Mouse (Mus musculus): ENCODE data around the gene Ppil2.
A peak's percentile ranks its signal among the peaks of the same experiment; 100 is the strongest.

Ppil2 gene

DNA sequence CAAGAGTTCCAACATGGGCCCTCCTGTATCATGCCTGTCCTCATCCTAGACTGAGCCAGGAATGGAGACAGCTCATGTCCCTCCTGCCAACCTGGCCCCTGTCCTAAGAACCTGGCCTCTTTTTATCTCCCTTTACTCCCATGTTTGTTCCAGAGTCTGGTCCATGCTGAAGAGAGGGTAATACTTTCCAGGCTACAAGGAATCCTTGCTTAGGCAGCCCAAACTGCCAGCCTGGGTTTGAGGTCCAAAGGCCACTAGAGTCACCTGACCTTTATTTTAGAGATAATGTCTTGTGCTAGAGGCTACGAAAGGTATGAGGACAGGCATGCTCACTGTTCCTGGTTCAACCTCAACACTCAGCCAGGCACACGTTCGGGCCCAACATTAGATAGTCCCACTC lies 14.1 kb downstream of the Ppil2 start:
- no peak for DNase-seq

- no peak for DNase-seq
These were observed 22.7 kb downstream of the Ppil2 start for GRCm38 (mm10) chr16:17088346-17088745.

- DNase-seq: no peak
These were observed 24.3 kb downstream of the Ppil2 start for GRCm38 (mm10) chr16:17086669-17087193.

GRCm38 (mm10) chr16:17086241-17086640 lies 24.8 kb downstream of the Ppil2 start:
- DNase-seq: no peak

DNA sequence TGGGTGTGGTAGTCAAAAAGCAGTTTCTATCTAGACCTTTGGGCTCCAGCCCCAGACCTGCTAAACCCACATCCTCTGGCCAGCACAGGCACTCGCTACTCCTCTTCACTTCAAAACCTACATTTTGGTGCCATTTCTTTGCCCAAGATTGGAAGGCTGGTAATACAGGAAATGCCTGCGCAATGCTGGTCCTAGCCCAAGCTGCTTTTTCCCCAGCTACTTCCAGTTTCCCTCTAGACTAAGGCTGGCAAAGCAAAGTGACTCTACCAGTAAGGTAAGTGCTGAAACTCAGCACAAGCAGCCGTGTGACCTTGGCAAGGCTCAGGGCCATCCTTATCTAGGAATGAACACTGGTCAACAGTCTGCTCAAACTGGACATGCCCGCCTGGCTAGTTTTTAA lies 25.4 kb downstream of the Ppil2 start:
- no peak for DNase-seq

- DNase-seq: no peak
These were observed 28.8 kb downstream of the Ppil2 start for GRCm38 (mm10) chr16:17082121-17082792.

GRCm38 (mm10) chr16:17078101-17078500 lies 33.0 kb downstream of the Ppil2 start:
- no peak for DNase-seq

DNA sequence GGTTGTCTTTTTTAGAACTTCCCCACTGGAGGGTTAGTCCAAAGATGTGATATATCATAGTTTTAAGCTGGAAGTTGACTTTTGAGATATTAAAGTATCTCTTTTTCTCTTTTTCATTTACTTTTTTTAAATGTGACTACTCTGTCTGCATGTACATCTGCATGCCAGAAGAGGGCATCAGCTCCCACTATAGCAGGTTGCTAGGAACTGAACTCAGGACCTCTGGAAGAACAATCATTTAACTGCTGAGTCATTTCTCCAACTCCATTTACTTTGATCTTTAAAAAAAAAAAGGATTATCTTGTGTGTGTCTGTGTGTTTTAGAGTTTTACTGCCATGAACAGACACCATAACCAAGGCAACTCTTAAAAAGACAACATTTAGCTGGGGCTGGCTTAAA lies 34.2 kb downstream of the Ppil2 start:
- no peak for DNase-seq

DNA sequence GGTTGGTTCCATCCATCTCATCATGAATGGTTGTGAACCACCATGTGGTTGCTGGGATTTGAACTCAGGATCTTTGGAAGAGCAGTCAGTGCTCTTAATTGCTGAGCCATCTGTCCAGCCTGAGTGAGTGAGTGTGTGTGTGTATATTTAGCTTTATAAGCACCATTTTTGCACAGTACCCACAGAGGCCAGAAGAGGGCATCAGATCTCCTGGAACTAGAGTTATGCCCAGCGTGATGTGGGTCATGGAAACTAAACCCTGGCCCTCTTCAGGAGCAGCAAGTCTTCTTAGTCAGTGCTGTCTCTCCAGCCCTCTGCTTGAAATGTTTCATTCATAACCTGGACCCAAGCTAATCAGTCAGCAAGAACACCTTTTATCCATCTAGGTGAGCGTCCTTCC lies 34.8 kb downstream of the Ppil2 start:
- DNase-seq: no peak

- DNase-seq: no peak
These were observed 38.1 kb downstream of the Ppil2 start for GRCm38 (mm10) chr16:17073000-17073399.

GRCm38 (mm10) chr16:17070716-17071115 lies 40.3 kb downstream of the Ppil2 start:
- no peak for DNase-seq

GRCm38 (mm10) chr16:17069511-17070443 lies 41.3 kb downstream of the Ppil2 start, which contains the start of gene Ypel1:
Gene Ypel1 (plus strand): TSS chr16:17069696.
- DNase-seq: peak; percentile 73 to 83

DNA sequence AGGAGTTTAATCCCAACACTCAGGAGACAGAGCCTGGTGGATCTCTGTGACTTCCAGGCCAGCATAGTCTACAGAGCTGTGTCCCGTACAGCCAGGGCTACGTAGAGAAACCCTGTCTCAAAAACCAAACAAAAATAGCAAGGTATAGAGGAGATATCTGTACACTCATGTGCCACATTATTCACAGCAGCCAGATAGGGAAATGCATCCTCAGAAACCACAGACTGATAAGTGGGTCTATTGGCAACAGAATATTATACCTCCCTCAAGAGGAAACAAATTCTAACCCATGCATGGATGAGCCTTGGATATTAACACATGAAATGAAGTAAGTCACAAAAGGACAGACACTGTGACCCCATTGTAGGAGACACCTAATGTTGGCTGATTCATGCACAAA lies 43.5 kb downstream of the Ppil2 start:
- DNase-seq: no peak

- DNase-seq: no peak
These were observed 48.7 kb downstream of the Ppil2 start for GRCm38 (mm10) chr16:17062338-17062737.

DNA sequence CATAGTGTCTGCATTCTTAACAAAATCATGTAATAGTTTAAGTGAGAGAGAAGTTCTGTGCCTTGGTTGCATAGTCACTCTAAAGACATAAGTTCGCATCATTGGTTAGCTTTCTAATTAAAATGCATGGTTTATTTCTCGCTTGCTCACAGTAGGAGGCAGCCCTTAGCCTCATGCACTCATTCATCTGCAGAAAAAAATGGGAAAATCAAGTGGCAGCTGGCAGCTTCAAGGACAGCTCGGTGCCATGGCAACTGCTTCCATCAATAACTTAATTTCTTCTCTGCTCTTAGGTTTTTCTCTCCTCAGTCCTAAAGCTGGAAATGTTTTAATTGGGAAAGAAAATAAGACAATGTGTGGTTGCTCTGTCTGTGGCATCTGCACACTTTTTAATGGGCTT lies 55.5 kb downstream of the Ppil2 start:
- DNase-seq: no peak

- no peak for DNase-seq
These were observed 57.2 kb downstream of the Ppil2 start for GRCm38 (mm10) chr16:17053903-17054302.

GRCm38 (mm10) chr16:17052087-17052486 lies 59.0 kb downstream of the Ppil2 start:
- DNase-seq: no peak

DNA sequence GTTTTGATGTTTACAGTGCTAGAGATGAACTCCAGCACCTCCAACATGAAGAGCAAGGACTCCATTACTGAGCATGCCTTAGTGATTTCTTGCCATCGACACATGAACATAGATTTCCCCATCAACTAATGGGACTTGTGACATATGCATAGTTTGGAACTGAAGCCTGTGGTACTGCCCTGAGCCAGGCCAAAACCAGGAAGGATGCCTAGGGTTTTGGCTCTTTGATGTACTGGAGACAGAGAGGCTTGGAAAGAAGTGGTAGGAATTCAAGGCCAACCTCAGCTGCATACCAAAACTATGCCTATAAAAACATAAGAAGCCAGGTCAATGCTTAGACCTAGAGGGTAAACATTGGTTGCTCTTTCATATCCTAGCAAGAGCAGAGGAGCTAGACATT lies 61.2 kb downstream of the Ppil2 start:
- DNase-seq: no peak

DNA sequence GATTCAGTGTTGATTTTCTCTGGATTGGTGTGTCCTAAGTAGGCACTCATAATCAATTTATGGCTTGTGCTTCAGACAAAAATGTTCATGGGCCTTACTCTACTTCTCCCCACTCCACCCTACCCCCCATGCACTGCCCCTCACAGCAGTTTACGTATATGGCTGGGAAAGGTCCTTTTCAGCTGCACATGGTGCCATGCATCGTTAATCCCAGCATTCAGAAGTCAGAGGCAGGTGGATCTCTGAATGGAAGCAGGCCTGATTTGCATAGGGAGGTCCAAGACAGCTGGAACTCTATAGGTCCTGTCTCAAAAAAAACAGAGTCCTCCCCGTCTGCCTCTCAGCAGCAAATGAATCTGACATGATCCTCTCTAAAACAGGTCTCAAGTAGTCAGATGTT lies 65.8 kb downstream of the Ppil2 start:
- no peak for DNase-seq

GRCm38 (mm10) chr16:17044320-17044719 lies 66.7 kb downstream of the Ppil2 start:
- DNase-seq: no peak

- DNase-seq: no peak
These were observed 69.6 kb downstream of the Ppil2 start for GRCm38 (mm10) chr16:17041417-17041816.

- DNase-seq: no peak
These were observed 70.3 kb downstream of the Ppil2 start for GRCm38 (mm10) chr16:17040716-17041115.
